Mouse (Mus musculus) hindbrain, embryonic 14.5 days (tissue): ENCODE measurements around the gene Slc2a9. TPM values are rescaled to one million over a fixed set of nuclear protein-coding genes. Genes with fewer than 3 reads are reported as not detected.

Experiments
- ATAC-seq: fragments of 200-750 bp; cut with Nextera tagmentation; 2 replicates; pipeline ENCODE4 v1.8.0; 2017; ENCODE audit warnings: moderate number of reproducible peaks, mild to moderate bottlenecking, moderate TSS enrichment, moderate library complexity; ENCODE audit not compliant: low FRiP score
- DNase-seq: peaks from one replicate; pipeline ENCODE4 v3.0.0-alpha.2; 2015; ENCODE audit warnings: low spot score
- H3K27ac ChIP-seq: fragments of 300-500 bp; sonication (generic); 2 replicates; pipeline ENCODE4 v1.5.1; 2014; ENCODE audit warnings: mild to moderate bottlenecking, moderate library complexity
- H3K27me3 ChIP-seq: fragments of 300-500 bp; sonication (generic); 2 replicates; pipeline ENCODE4 v1.6.1; 2014; ENCODE audit warnings: mild to moderate bottlenecking, low read length, mixed read lengths; ENCODE audit not compliant: control insufficient read depth, insufficient read depth
- H3K36me3 ChIP-seq: fragments of 300-500 bp; sonication (generic); replicated peaks from 2 replicates; pipeline ENCODE4 v1.6.1; 2014; ENCODE audit not compliant: control insufficient read depth, insufficient read depth
- H3K4me1 ChIP-seq: fragments of 300-500 bp; sonication (generic); replicated peaks from 2 replicates; pipeline ENCODE4 v1.6.1; 2014; ENCODE audit warnings: antibody characterized with exemption, low read length, mixed read lengths; ENCODE audit not compliant: control insufficient read depth, insufficient read depth
- H3K4me2 ChIP-seq: fragments of 300-500 bp; sonication (generic); replicated peaks from 2 replicates; pipeline ENCODE4 v1.6.1; 2014; ENCODE audit warnings: mild to moderate bottlenecking, moderate library complexity
- H3K4me3 ChIP-seq: fragments of 300-500 bp; sonication (generic); replicated peaks from 2 replicates; pipeline ENCODE4 v1.5.1; 2014; ENCODE audit warnings: mild to moderate bottlenecking, low read length
- H3K9ac ChIP-seq: fragments of 300-500 bp; sonication (generic); 2 replicates; pipeline ENCODE4 v1.6.1; 2014
- H3K9me3 ChIP-seq: fragments of 300-500 bp; sonication (generic); 2 replicates; pipeline ENCODE4 v1.6.1; 2016; ENCODE audit warnings: low read length; ENCODE audit not compliant: control insufficient read depth
- WGBS: fragments of 180-500 bp; shearing (Covaris S2); extraction: QIAGEN DNeasy Blood & Tissue Kit; methylation state at CpG from one replicate; pipeline ENCODE4 v1.1.7; 2014; 5-methylcytosine and 5-hydroxymethylcytosine counted together
- polyA plus RNA-seq: library from polyadenylated mRNA; unstranded; fragments of >200 nt; fragmentation: Nextera tagmentation; extraction: Ambion mirVana; gene quantifications from 2 replicates; pipeline ENCODE4 v1.2.1, GENCODE M21; 2014

Slc2a9 gene
- 0.14 and 0.27 TPM in 2 replicates for polyA plus RNA-seq

DNA sequence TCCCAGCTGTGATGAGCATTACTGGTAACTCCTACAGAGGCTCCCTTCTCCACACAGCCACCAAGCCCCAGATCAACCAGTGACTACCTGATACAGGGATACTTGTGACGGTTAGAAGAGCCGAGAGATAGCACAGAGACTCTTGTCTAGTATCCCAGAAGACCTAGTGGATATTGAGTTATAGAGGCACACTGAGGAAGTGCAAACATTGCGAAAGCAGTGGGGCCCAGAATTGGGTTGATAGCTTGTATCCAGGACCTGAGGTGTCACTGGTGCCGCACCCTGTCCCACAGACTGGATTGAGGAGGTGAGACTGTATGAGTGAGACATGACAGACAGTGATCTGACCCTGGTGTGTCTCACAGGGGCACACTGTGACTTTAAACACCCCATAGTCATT lies at the start of gene Slc2a9:
Gene Slc2a9, minus strand, starts transcription at position 152 of the 400 bp plus-strand sequence.
- Histone ChIP-seq H3K36me3 (no peaks in the 10 kb centered on the region), H3K9ac (no peak within 1 kb of the TSS), H3K27me3 (no peaks in the 10 kb centered on the region), H3K4me3 (no peak within 1 kb of the TSS), H3K9me3 (no peaks in the 10 kb centered on the region), H3K4me1 (no peaks in the 10 kb centered on the region), H3K4me2 (no peak within 1 kb of the TSS), H3K27ac (no peak within 1 kb of the TSS)
- WGBS: 94% methylated on average over 4 of the region's 4 CpGs
- DNase-seq (no peak), ATAC-seq (no peak)

DNA sequence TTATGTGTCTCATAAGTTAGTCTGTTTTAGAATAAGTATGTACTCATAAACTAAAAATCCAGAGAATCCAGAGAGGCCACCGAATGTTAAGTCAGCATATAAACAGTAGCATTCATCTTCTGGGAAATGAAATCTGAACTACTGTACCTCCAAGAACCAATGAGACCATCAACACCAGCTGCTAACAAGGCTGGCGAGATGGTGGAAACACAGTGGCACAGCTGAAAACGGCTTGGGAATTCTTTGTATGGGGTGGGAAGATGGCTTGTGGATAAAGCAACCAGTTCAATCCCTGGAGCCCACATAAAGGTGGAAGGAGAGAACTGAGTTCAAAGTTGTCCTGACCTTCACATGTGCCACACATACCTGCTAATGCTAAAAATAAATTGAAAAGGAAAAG lies 49.7 kb upstream of the Slc2a9 start:
- no peak for ATAC-seq
- Histone ChIP-seq H3K4me2 (no peak overlapping the region), H3K4me1 (no peaks in the 10 kb centered on the region), H3K9ac (no peak overlapping the region), H3K4me3 (no peak overlapping the region), H3K27me3 (no peaks in the 10 kb centered on the region), H3K36me3 (peaks cover 83% of the 10 kb centered on the region), H3K9me3 (no peaks in the 10 kb centered on the region), H3K27ac (no peak overlapping the region)
- no peak for DNase-seq
- 86% methylated on average over 3 of the region's 3 CpGs for WGBS

DNA sequence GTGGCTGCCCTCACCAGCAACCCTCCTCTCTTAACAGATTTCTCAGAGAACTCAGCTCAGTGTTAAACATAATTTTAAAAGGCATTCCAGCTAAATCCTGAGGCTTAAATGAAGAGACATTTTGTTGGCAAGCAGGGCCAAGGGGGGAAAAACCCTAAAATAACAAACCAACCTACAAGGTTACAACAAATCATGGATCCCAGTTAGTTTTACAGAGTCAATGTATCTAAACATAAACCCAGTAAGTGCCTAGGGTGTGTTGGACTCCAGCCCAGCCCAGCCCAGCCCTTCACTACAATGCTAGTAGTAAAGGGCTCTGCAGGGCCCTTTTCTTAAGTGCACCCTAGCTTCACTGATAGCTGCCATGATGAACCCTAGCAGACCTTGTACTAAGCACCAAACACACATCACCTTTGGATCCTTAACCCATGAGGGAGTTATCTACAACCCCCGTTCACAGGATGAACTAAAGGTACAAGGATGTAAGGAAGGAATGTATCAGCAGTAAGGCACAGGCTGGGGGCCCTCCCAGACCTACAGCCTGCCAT lies 47.4 kb upstream of the Slc2a9 start:
- DNase-seq (no peak), ATAC-seq (no peak)
- 0 out of 2 replicates have a peak overlapping the region, but pooled peaks have one; percentile 34 for H3K27ac ChIP-seq
- peaks cover 84% of the 10 kb centered on the region for H3K36me3 ChIP-seq
- no peak overlapping the region for H3K4me3 ChIP-seq
- 89% methylated on average over 1 of the region's 1 CpGs for WGBS
- H3K9ac ChIP-seq: no peak overlapping the region
- H3K9me3 ChIP-seq: no peaks in the 10 kb centered on the region
- no peaks in the 10 kb centered on the region for H3K4me1 ChIP-seq
- H3K27me3 ChIP-seq: no peaks in the 10 kb centered on the region
- no peak overlapping the region for H3K4me2 ChIP-seq

DNA sequence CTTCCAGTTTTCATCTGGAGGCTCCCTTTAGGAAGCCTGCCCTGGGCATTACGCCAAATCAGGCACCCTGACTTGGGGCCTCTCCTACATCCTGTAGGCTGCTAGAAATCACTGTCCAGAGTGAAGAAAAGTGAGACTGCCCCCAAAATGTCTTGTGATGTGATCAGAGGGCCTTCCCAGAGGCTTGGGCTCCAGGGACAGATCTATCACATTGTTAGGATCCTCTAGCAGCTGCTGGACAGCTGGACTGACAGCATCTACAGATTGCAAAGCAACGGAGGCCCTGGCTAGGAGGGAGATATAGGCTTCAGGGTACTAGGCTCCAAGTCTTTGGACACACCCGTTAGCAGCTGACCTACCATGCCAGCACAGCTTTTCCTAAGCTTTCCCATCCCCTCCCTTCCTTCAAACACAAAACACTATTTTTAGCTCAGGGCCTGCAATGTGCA lies 46.5 kb upstream of the Slc2a9 start:
- ATAC-seq: no peak
- no peak overlapping the region for H3K9ac ChIP-seq
- H3K4me3 ChIP-seq: no peak overlapping the region
- WGBS: 87% methylated on average over 3 of the region's 3 CpGs
- no peaks in the 10 kb centered on the region for H3K9me3 ChIP-seq
- no peak overlapping the region for H3K4me2 ChIP-seq
- peaks cover 84% of the 10 kb centered on the region for H3K36me3 ChIP-seq
- H3K27me3 ChIP-seq: no peaks in the 10 kb centered on the region
- peak overlapping the region; percentile 34; the same call in 1 of the 2 replicates for H3K27ac ChIP-seq
- peak; percentile 36 for DNase-seq
- no peaks in the 10 kb centered on the region for H3K4me1 ChIP-seq

DNA sequence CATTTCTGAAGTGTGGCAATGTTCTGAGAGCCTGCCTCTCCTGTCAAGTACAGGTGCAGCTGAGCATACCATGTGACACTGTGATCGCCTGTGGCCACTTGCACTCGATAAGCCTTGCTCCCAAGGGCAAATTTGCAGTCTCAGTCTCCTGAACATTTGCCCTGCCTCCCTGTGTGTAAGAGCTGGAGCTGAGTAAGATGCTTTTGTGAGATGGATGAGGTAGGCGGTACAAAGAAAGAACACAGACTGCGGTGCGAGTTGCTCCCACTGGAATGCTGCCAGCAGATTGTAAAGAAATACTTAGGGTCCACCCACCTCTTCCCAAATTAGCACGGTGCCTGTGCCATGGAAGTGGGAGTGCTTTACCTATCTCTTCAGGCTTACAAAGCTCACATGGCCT lies 44.4 kb upstream of the Slc2a9 start:
- peaks cover 98% of the 10 kb centered on the region for H3K36me3 ChIP-seq
- H3K27me3 ChIP-seq: no peaks in the 10 kb centered on the region
- WGBS: 55% methylated on average over 6 of the region's 6 CpGs
- DNase-seq (no peak), ATAC-seq (no peak)
- no peaks in the 10 kb centered on the region for H3K4me1 ChIP-seq
- H3K4me2 ChIP-seq: no peak overlapping the region
- H3K9me3 ChIP-seq: no peaks in the 10 kb centered on the region
- no peak overlapping the region for H3K4me3 ChIP-seq
- no peak overlapping the region for H3K9ac ChIP-seq
- H3K27ac ChIP-seq: no peak overlapping the region

DNA sequence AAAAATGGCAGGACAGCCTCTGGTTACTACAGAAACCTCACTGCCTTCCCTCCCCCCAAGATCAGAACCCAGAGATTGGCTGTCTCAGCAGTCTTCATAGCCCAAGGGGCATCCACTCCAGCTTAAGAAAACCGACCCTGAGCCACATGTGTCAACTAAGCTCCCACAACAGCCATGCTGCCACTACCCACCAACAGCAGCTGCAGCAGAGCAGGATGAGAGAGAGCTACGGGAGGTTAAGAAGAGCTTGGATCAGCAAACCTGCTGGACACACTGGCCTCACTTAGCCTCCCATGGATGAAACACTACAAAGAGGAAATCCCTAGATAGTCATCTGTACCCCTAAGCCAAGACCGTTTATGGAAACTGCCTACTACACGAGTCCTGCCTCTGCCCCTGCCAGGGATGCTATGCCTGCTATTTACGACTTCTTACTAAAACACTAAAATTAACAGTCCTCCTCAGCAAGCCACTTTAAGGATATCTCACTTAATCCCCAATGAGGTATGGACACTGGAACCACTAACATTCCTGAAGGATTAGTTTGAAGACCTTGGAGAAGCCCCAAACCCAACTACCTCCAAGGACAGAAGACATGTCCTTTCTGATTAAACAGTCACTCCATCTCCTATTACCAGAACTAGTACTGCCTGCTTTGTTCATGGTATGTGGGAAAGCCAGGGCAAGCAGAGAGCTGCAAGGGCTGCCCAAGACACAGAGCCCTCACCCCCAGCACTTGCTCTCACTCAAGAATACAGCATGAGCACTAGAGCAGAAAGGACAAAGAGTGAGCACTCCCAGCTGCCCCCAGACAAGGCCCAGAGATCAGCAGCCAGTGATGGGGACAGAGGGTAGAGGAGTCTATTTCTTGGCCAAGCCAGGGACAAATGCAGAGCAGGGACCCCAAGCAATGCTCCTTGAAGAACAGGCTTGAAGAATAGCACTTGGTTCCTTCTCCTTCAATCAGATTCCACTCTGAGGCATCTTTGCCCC lies 41.8 kb upstream of the Slc2a9 start:
- H3K27me3 ChIP-seq: no peaks in the 10 kb centered on the region
- H3K4me1 ChIP-seq: no peaks in the 10 kb centered on the region
- H3K4me2 ChIP-seq: no peak overlapping the region
- no peaks in the 10 kb centered on the region for H3K9me3 ChIP-seq
- 82% methylated on average over 5 of the region's 5 CpGs for WGBS
- H3K27ac ChIP-seq: no peak overlapping the region
- H3K36me3 ChIP-seq: peaks cover 99% of the 10 kb centered on the region
- ATAC-seq (no peak), DNase-seq (no peak)
- no peak overlapping the region for H3K9ac ChIP-seq
- H3K4me3 ChIP-seq: no peak overlapping the region

DNA sequence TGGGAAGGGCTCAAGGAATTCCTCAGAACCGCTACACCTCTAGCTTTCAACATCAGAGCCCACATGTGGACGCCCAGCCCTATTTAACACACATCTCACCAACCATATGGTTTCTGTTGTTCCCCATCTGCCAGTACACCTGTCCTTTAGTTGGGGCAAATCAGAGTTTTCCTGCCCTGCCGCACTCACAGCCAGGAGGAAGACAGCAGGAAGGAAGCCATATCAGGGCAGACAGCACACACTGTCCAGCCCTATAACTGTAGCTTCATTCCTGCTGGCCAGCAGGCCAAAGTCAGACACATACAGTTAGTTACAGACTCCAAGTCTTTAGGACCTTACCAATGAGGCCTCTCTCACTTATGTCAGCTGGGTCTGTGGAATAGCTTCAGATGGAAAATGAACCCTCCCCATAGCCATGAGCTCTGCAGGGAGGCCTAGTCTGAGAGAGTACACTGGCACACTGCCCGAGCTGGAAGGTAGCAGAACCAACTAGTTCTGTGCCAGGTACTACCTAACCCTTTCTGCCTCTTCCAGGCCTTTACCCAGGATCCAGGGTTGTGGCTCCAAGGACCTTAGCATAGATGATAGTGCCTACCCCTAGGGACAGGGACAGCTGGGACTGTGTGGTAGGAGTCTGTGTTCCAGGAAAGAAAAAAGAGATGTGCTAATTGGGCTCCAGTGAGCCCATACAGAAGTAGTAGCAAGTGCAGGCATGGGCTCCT lies 40.7 kb upstream of the Slc2a9 start:
- DNase-seq: no peak
- 83% methylated on average over 4 of the region's 4 CpGs for WGBS
- ATAC-seq: no peak

DNA sequence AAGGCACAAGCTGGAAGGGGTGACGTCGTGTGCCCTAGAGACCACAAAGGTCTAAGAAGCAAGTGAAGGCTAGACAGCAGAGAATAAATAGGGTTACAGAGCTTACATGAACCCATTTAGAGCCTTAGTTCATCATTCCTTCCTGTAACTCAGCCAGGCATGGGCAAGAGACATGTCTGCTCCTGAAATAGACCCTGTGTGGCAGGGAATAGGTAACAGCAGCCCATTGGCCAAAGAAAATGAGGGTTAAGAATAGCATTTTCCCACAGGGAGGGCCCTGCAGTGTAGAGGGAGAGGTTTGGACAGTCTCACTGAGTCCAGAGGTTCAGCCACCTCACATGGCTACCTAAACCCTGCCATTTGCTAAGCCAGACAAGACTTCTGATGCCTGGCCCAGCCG lies 38.8 kb upstream of the Slc2a9 start:
- Histone ChIP-seq H3K4me2 (no peak overlapping the region), H3K4me3 (no peak overlapping the region), H3K27me3 (no peaks in the 10 kb centered on the region), H3K27ac (no peak overlapping the region), H3K9me3 (no peaks in the 10 kb centered on the region), H3K36me3 (peaks cover 100% of the 10 kb centered on the region), H3K9ac (no peak overlapping the region), H3K4me1 (no peaks in the 10 kb centered on the region)
- 90% methylated on average over 3 of the region's 3 CpGs for WGBS
- DNase-seq (no peak), ATAC-seq (no peak)

More for the DNA sequence above, 40.7 kb upstream of the Slc2a9 start:
- H3K4me2 ChIP-seq: no peak overlapping the region
- H3K27me3 ChIP-seq: no peaks in the 10 kb centered on the region
- no peaks in the 10 kb centered on the region for H3K9me3 ChIP-seq
- H3K4me1 ChIP-seq: no peaks in the 10 kb centered on the region
- peaks cover 99% of the 10 kb centered on the region for H3K36me3 ChIP-seq
- no peak overlapping the region for H3K27ac ChIP-seq
- no peak overlapping the region for H3K4me3 ChIP-seq
- H3K9ac ChIP-seq: no peak overlapping the region

DNA sequence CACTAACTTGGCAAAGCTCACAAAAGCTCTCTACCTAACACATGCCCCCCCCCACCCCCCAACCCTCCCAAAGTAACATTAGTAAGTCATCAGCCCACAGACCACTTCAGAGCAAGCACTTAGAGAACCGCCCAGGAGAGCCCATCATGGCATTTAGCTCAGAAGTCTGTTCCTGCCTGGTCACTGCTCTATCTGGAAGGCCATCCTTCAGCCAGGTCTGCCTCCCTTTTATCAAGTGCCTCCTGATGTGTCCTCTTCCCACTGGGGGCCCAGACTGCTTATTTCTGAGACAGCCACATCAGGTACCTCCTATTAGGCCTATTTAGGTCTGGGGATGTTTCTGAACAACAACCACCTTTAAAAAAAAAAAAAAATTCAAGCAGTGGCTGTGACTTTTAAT lies 38.0 kb upstream of the Slc2a9 start:
- 94% methylated on average over 1 of the region's 1 CpGs for WGBS
- peaks cover 100% of the 10 kb centered on the region for H3K36me3 ChIP-seq
- H3K9me3 ChIP-seq: no peaks in the 10 kb centered on the region
- H3K27me3 ChIP-seq: no peaks in the 10 kb centered on the region
- no peak overlapping the region for H3K27ac ChIP-seq
- H3K4me3 ChIP-seq: no peak overlapping the region
- DNase-seq: no peak
- H3K9ac ChIP-seq: no peak overlapping the region
- H3K4me2 ChIP-seq: no peak overlapping the region
- no peaks in the 10 kb centered on the region for H3K4me1 ChIP-seq
- ATAC-seq: no peak
